Mouse (Mus musculus) MEL (cell line): ENCODE data around the gene Exoc3l. TPM values are rescaled to one million over a fixed set of nuclear protein-coding genes. Genes with fewer than 3 reads are reported as not detected.
A peak's percentile ranks its signal among the peaks of the same experiment; 100 is the strongest.

Source experiments
- DNase-seq: peaks from one replicate; pipeline ENCODE4 v3.0.0; 2011; ENCODE audit warnings: low read depth, low spot score
- H3K27ac ChIP-seq: 2 replicates; pipeline ENCODE4 v1.5.1; 2012; ENCODE audit warnings: low read depth, mild to moderate bottlenecking, control low read depth, low read length, moderate library complexity; ENCODE audit not compliant: control insufficient read depth
- H3K27me3 ChIP-seq, 2 experiments: fragments of 150-350 bp in 1 of 2; sonication (generic) in 1 of 2; 2 replicates each; pipeline ENCODE4 v1.6.1; 2012; ENCODE audit warnings: low read length in 2 of 2, mild to moderate bottlenecking in 2 of 2, improper control_type of control experiment in 1 of 2, moderate library complexity in 1 of 2; ENCODE audit not compliant: insufficient read depth in 2 of 2, control insufficient read depth in 1 of 2
- H3K36me3 ChIP-seq, 2 experiments: 2 replicates each; pipeline ENCODE4 v1.6.1; 2012 to 2014; ENCODE audit warnings: low read length in 2 of 2, improper control_type of control experiment in 1 of 2, inconsistent platforms in 1 of 2, mild to moderate bottlenecking in 1 of 2; ENCODE audit not compliant: insufficient read depth in 2 of 2, control insufficient read depth in 1 of 2
- H3K4me1 ChIP-seq, 2 experiments: fragments of 150-350 bp in 1 of 2; sonication (generic) in 1 of 2; 2 replicates each; pipeline ENCODE4 v1.6.1; 2012; ENCODE audit warnings: low read length in 2 of 2, improper control_type of control experiment in 1 of 2, mild to moderate bottlenecking in 1 of 2; ENCODE audit not compliant: insufficient read depth in 2 of 2, control insufficient read depth in 1 of 2
- H3K4me3 ChIP-seq, 2 experiments: fragments of 150-350 bp in 1 of 2; sonication (generic) in 1 of 2; 2 replicates each; pipeline ENCODE4 v1.5.1; 2012; ENCODE audit warnings: low read depth in 2 of 2, low read length in 2 of 2, mild to moderate bottlenecking in 2 of 2, moderate library complexity in 2 of 2, control low read depth in 1 of 2, improper control_type of control experiment in 1 of 2; ENCODE audit not compliant: control insufficient read depth in 1 of 2, insufficient read depth in 1 of 2
- H3K79me2 ChIP-seq: 2 replicates; pipeline ENCODE4 v1.6.1; 2012; ENCODE audit warnings: mild to moderate bottlenecking, low read length, moderate library complexity; ENCODE audit not compliant: control insufficient read depth, poor library complexity, insufficient read depth
- H3K9ac ChIP-seq: 2 replicates; pipeline ENCODE4 v1.6.1; 2012; ENCODE audit warnings: low read depth, mild to moderate bottlenecking, control low read depth, low read length, moderate library complexity; ENCODE audit not compliant: control insufficient read depth, poor library complexity, severe bottlenecking
- H3K9me3 ChIP-seq: fragments of 150-350 bp; sonication (generic); replicated peaks from 2 replicates; pipeline ENCODE4 v1.6.1; 2012; ENCODE audit warnings: mild to moderate bottlenecking, low read length, improper control_type of control experiment, moderate library complexity; ENCODE audit not compliant: insufficient read depth
- BHLHE40 ChIP-seq: IDR thresholded peaks from 2 replicates; pipeline ENCODE4 v1.6.1; 2012; ENCODE audit warnings: low read depth, mild to moderate bottlenecking, inconsistent platforms, low read length, improper control_type of control experiment, borderline replicate concordance
- CHD1 ChIP-seq: IDR thresholded peaks from 2 replicates; pipeline ENCODE4 v1.6.1; 2012; ENCODE audit warnings: low read depth, mild to moderate bottlenecking, inconsistent platforms, low read length, improper control_type of control experiment
- CHD2 ChIP-seq: IDR thresholded peaks from 2 replicates; pipeline ENCODE4 v1.6.1; 2011; ENCODE audit warnings: low read length, improper control_type of control experiment
- E2F4 ChIP-seq: IDR thresholded peaks from 2 replicates; pipeline ENCODE4 v1.6.1; 2011; ENCODE audit warnings: low read depth, low read length, improper control_type of control experiment, borderline replicate concordance
- ELF1 ChIP-seq: IDR thresholded peaks from 2 replicates; pipeline ENCODE4 v1.6.1; 2014; ENCODE audit warnings: low read depth, mild to moderate bottlenecking, inconsistent platforms, low read length, improper control_type of control experiment, moderate library complexity
- EP300 ChIP-seq, 2 experiments: IDR thresholded peaks; 2 replicates each; pipeline ENCODE4 v1.6.1; 2011; ENCODE audit warnings: improper control_type of control experiment in 2 of 2, low read length in 2 of 2, low read depth in 1 of 2, mild to moderate bottlenecking in 1 of 2
- GABPA ChIP-seq: IDR thresholded peaks from 2 replicates; pipeline ENCODE4 v1.6.1; 2012; ENCODE audit warnings: low read depth, mild to moderate bottlenecking, inconsistent platforms, low read length, improper control_type of control experiment, moderate library complexity
- GATA1 ChIP-seq: IDR thresholded peaks from 2 replicates; pipeline ENCODE4 v1.6.1; 2011; ENCODE audit warnings: low read depth, low read length, improper control_type of control experiment
- HCFC1 ChIP-seq: IDR thresholded peaks from 2 replicates; pipeline ENCODE4 v1.6.1; 2012; ENCODE audit warnings: low read depth, mild to moderate bottlenecking, inconsistent platforms, low read length, improper control_type of control experiment, moderate library complexity
- JUND ChIP-seq: IDR thresholded peaks from 2 replicates; pipeline ENCODE4 v1.6.1; 2011; ENCODE audit warnings: low read depth, mild to moderate bottlenecking, improper control_type of control experiment, low read length
- KAT2A ChIP-seq: conservative IDR thresholded peaks from 2 replicates; pipeline ENCODE4 v1.6.1; 2012; ENCODE audit warnings: low read depth, low read length, improper control_type of control experiment, inconsistent platforms
- MAX ChIP-seq: IDR thresholded peaks from 2 replicates; pipeline ENCODE4 v1.6.1; 2011; ENCODE audit warnings: low read length, improper control_type of control experiment
- MXI1 ChIP-seq: IDR thresholded peaks from 2 replicates; pipeline ENCODE4 v1.6.1; 2011; ENCODE audit warnings: mild to moderate bottlenecking, low read depth, low read length, improper control_type of control experiment
- MYC ChIP-seq: IDR thresholded peaks from 2 replicates; pipeline ENCODE4 v1.6.1; 2011; ENCODE audit warnings: low read depth, mild to moderate bottlenecking, low read length, improper control_type of control experiment, moderate library complexity
- NELFE ChIP-seq: IDR thresholded peaks from 2 replicates; pipeline ENCODE4 v1.6.1; 2011; ENCODE audit warnings: low read depth, low read length, improper control_type of control experiment
- NRF1 ChIP-seq: IDR thresholded peaks from 2 replicates; pipeline ENCODE4 v1.6.1; 2014; ENCODE audit warnings: low read depth, mild to moderate bottlenecking, inconsistent platforms, low read length, improper control_type of control experiment, moderate library complexity; ENCODE audit not compliant: poor library complexity, insufficient read depth, severe bottlenecking
- POLR2A ChIP-seq, 2 experiments: IDR thresholded peaks; 2 replicates each; pipeline ENCODE4 v1.6.1; 2011 to 2012; ENCODE audit warnings: low read length in 2 of 2, mild to moderate bottlenecking in 2 of 2, control low read depth in 1 of 2, improper control_type of control experiment in 1 of 2, low read depth in 1 of 2, moderate library complexity in 1 of 2; ENCODE audit not compliant: control insufficient read depth in 1 of 2, insufficient read depth in 1 of 2, poor library complexity in 1 of 2
- POLR2AphosphoS5 ChIP-seq: IDR thresholded peaks from 2 replicates; pipeline ENCODE4 v1.6.1; 2012; ENCODE audit warnings: low read depth, borderline replicate concordance, mild to moderate bottlenecking, inconsistent platforms, low read length, moderate library complexity, mixed read lengths
- RAD21 ChIP-seq: IDR thresholded peaks from 2 replicates; pipeline ENCODE4 v1.6.1; 2011; ENCODE audit warnings: mild to moderate bottlenecking, low read depth, low read length, improper control_type of control experiment
- RCOR1 ChIP-seq: IDR thresholded peaks from 2 replicates; pipeline ENCODE4 v1.6.1; 2012; ENCODE audit warnings: low read depth, mild to moderate bottlenecking, inconsistent platforms, low read length, improper control_type of control experiment
- SIN3A ChIP-seq: IDR thresholded peaks from 2 replicates; pipeline ENCODE4 v1.6.1; 2012; ENCODE audit warnings: low read length, improper control_type of control experiment, inconsistent platforms
- SMC3 ChIP-seq: IDR thresholded peaks from 2 replicates; pipeline ENCODE4 v1.6.1; 2011; ENCODE audit warnings: low read depth, low read length, improper control_type of control experiment
- TBP ChIP-seq: IDR thresholded peaks from 2 replicates; pipeline ENCODE4 v1.8.0; 2011; ENCODE audit warnings: low read depth, low read length, improper control_type of control experiment
- TCF12 ChIP-seq: IDR thresholded peaks from 2 replicates; pipeline ENCODE4 v1.6.1; 2014; ENCODE audit warnings: low read depth, mild to moderate bottlenecking, inconsistent platforms, low read length, improper control_type of control experiment, moderate library complexity
- ZC3H11A ChIP-seq: IDR thresholded peaks from 2 replicates; pipeline ENCODE4 v1.6.1; 2012; ENCODE audit warnings: low read depth, mild to moderate bottlenecking, inconsistent platforms, low read length, improper control_type of control experiment
- polyA plus RNA-seq, 2 experiments: library from polyadenylated mRNA; stranded (reverse) in 1 of 2; unstranded in 1 of 2; fragments of >175 nt in 1 of 2; fragments of >200 nt in 1 of 2; gene quantifications; 2 replicates each; pipeline versions ENCODE4 v1.2.1 to v1.2.4; 2012; ENCODE audit warnings: low replicate concordance in 2 of 2, low read depth in 1 of 2; ENCODE audit not compliant: insufficient read length in 2 of 2, insufficient read depth in 1 of 2, missing spikeins in 1 of 2
- total RNA-seq: library from RNA; depleted of rRNA; stranded (reverse); fragments of 300-350 nt; gene quantifications from 2 replicates; pipeline ENCODE4 v1.2.3, GENCODE M21; 2012

Exoc3l gene
- total and polyA plus RNA-seq, 3 experiments: 0.69 to 2.0 TPM; not detected in 1

DNA sequence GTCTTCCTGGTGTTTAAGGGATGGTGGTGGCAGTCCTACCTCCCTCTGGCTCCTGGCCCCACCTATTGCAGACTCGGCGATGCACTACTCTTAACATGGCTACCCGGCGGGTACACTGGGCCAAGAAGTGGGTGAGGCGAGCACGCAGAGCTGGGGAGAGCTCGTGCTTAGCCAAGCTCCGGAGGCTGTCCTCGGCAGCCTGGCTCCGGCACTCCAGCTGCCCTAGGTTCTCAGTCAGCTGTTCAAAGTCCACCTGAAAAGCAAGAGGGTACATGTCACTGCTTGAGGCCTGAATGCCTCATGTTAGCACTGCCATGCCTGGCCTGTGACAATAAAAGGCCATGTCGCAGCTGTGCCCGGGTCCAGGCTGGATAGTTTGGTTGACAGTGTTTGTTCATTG lies 34.4 kb upstream of the Exoc3l start:
- no peak for DNase-seq

DNA sequence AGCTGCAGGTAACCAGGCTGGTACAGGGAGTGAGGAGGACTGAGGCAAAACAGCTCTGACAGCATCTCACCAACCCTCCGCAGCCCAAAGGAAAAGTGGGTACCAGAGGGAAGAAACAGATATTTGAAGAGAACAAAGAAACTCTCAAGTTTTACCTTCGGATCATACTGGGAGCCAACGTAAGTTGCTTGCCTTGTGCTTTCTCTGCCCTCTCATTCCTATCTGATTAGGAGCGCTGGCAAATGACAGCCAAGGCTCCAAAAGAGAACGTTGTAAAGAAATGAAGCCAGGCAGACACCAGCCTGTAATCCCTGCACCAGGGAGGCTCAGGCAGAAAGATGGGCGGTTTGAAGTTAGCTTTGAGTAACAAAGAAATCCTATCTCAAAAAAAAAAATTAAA lies 31.1 kb upstream of the Exoc3l start:
- Histone ChIP-seq H3K79me2 (peaks cover 20% of the 10 kb centered on the region), H3K27me3 (no peaks in the 10 kb centered on the region), H3K9ac (peak overlapping the region; percentile 82), H3K4me3 (peak overlapping the region; percentile 74 to 88), H3K27ac (peak overlapping the region; percentile 90), H3K9me3 (no peaks in the 10 kb centered on the region), H3K4me1 (peaks cover 18 to 29% of the 10 kb centered on the region in 2 experiments), H3K36me3 (peaks cover 10 to 27% of the 10 kb centered on the region in 2 experiments)
- TF ChIP-seq GATA1: no peak
- 0 out of 2 replicates have a peak, but pooled peaks have one; percentile 21 for TF ChIP-seq NELFE
- 0 out of 2 replicates have a peak, but pooled peaks have one; percentile 24 for TF ChIP-seq KAT2A
- no peak for DNase-seq

More for the DNA sequence above, 34.4 kb upstream of the Exoc3l start:
- Histone ChIP-seq H3K36me3 (peaks cover 7 to 10% of the 10 kb centered on the region in 2 experiments), H3K9me3 (no peaks in the 10 kb centered on the region), H3K4me1 (peaks cover 4 to 6% of the 10 kb centered on the region in 2 experiments), H3K27me3 (no peaks in the 10 kb centered on the region), H3K4me3 (no peak overlapping the region), H3K9ac (no peak overlapping the region), H3K79me2 (peaks cover 19% of the 10 kb centered on the region), H3K27ac (no peak overlapping the region)
- no peak for TF ChIP-seq CHD1
- no peak for TF ChIP-seq GATA1
- TF ChIP-seq MXI1: no peak
- no peak for TF ChIP-seq ZC3H11A
- no peak for TF ChIP-seq ELF1
- no peak for TF ChIP-seq CHD2
- no peak for TF ChIP-seq GABPA
- TF ChIP-seq TCF12: no peak
- no peak for TF ChIP-seq HCFC1
- no peak for TF ChIP-seq JUND

DNA sequence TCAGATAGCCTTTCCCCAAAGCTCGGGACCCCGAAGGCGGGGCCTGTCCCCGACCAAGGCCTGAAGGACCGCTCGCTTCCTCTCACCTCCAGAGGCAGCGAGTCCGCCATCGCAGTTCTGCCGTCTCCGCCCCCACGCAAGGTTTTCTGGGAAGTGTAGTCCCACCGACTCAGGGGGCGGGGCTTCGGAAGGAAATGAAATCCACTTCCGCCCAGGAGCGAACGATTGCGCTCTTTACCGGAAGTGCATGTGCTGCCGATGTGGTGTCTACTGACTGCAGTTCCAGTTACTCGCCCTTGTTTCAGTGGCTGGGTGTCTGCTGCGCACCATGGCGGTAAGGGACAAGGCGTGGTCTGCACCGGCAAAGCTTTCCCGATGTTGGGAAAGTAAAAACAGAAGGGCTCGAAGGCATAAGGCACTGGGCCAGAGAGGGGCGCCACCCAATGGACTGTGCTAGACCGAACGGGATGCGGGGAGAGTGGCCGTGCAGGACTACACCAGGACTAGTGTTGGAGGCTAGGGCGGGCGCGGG lies 30.3 kb upstream of the Exoc3l start, which contains the start of the genes Lrrc29 and Tmem208:
Gene Lrrc29, minus strand, starts transcription at position 138 of the 532 bp plus-strand sequence.
Gene Tmem208, plus strand, starts transcription at position 214 of the 532 bp plus-strand sequence.
- Histone ChIP-seq H3K27ac (peak within 1 kb of the TSS; percentile 90), H3K27me3 (no peaks in the 10 kb centered on the region), H3K79me2 (peaks cover 20% of the 10 kb centered on the region), H3K4me1 (peaks cover 18 to 29% of the 10 kb centered on the region in 2 experiments), H3K4me3 (peak within 1 kb of the TSS; percentile 81 to 88), H3K9ac (peak within 1 kb of the TSS; percentile 84), H3K9me3 (no peaks in the 10 kb centered on the region), H3K36me3 (peaks cover 10 to 34% of the 10 kb centered on the region in 2 experiments)
- peak; percentile 98 for DNase-seq
- TF ChIP-seq POLR2A (IDR thresholded peaks at IDR 0.05; ENCODE audit: control insufficient read depth in 1 of 2, insufficient read depth in 1 of 2, low read depth in 1 of 2, low read length in 2 of 2, poor library complexity in 1 of 2): peak; percentile 65 to 96; a peak in 3 of 4 replicates
- TF ChIP-seq NRF1: peak; percentile 33; the same call in 1 of the 2 replicates
- peak; percentile 64; the same call in 1 of the 2 replicates for TF ChIP-seq MAX
- TF ChIP-seq CHD2: no peak
- peak; percentile 90 for TF ChIP-seq SIN3A
- 0 out of 2 replicates have a peak, but pooled peaks have one; percentile 55 for TF ChIP-seq POLR2AphosphoS5
- TF ChIP-seq BHLHE40: no peak
- TF ChIP-seq KAT2A: peak; percentile 77; the same call in 1 of the 2 replicates
- peak; percentile 94 for TF ChIP-seq TBP
- TF ChIP-seq E2F4: no peak
- TF ChIP-seq MYC: peak; percentile 71; the same call in 1 of the 2 replicates
- no peak for TF ChIP-seq CHD1
- peak; percentile 96 for TF ChIP-seq ELF1
- no peak for TF ChIP-seq RAD21
- TF ChIP-seq RCOR1: no peak; the same call in 1 of the 2 replicates
- TF ChIP-seq EP300 (IDR thresholded peaks at IDR 0.05; ENCODE audit: low read depth in 1 of 2, low read length in 2 of 2): peak in 1 of 2 experiments; percentile 3; a peak in 1 of 4 replicates
- TF ChIP-seq MXI1: peak; percentile 88
- TF ChIP-seq SMC3: peak; percentile 20; the same call in 1 of the 2 replicates
